Mouse (Mus musculus): ENCODE measurements around the gene Rhbdd3.

DNA sequence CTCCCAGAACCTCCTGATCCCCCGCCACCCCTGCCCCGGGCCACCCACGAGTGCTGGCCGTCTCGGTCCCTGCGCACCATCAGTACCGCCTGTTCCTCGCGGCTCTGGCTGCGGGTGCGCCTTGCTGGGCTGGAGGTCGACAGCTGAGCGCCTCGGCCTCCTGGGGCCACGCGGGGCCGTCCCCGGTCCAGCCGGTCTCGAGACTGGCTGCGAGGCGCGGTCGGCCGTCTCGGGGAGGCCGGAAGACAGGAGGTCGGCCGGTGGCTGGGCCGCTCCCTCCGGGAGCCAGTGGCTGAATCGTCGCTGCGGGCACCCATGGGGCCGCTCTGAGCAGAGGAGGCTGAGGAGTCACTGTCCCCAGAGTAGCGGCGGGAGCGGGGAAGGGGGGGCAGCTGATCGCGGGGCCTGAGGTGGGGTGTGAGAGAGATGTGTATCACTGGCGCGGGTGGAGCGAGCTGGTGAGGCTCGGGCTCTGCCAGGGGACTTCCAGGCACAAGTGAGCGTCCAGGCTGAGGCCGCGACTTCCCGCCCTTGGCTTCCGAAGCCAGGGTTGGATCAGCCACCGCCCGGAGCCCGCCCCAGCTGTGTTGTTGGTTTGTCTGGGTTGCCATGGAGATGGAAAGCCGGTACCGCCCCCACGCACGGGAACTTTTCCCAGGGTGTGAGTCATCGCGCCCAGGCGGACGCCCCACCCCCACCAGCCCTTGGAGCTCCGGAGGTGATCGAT is 37.1 kb upstream of the Rhbdd3 start:
- TF ChIP-seq CTCF (IDR thresholded peaks at IDR 0.05; ENCODE audit: control insufficient read depth, insufficient read depth, insufficient replicate concordance, low read depth, low read length) (no peak), POLR2A (IDR thresholded peaks at IDR 0.05; ENCODE audit: control insufficient read depth, low read depth, low read length) (no peak; the same call in none of the 2 replicates)

Data from testis, adult 2 months (tissue).